Mouse (Mus musculus) intestine, embryonic 14.5 days (tissue): ENCODE results near the gene Fam72a. TPM values are rescaled to one million over a fixed set of nuclear protein-coding genes. Genes with fewer than 3 reads are reported as not detected.

Experiments
- ATAC-seq: fragments of 200-750 bp; cut with Nextera tagmentation; replicated peaks from 2 replicates; pipeline ENCODE4 v1.8.0; 2017; ENCODE audit warnings: low read depth, moderate number of reproducible peaks, moderate TSS enrichment, moderate library complexity; ENCODE audit not compliant: low FRiP score, low TSS enrichment
- DNase-seq: peaks from one replicate; pipeline ENCODE4 v3.0.0-alpha.2; 2018; ENCODE audit warnings: low spot score
- H3K27ac ChIP-seq: fragments of 300-500 bp; sonication (generic); 2 replicates; pipeline ENCODE4 v1.5.1; 2014; ENCODE audit warnings: low read depth, mild to moderate bottlenecking, control low read depth
- H3K27me3 ChIP-seq: fragments of 300-500 bp; sonication (generic); replicated peaks from 2 replicates; pipeline ENCODE4 v1.6.1; 2014; ENCODE audit warnings: low read length, control low read depth; ENCODE audit not compliant: control insufficient read depth, insufficient read depth
- H3K36me3 ChIP-seq: fragments of 300-500 bp; sonication (generic); 2 replicates; pipeline ENCODE4 v1.6.1; 2014; ENCODE audit warnings: low read length, control low read depth; ENCODE audit not compliant: control insufficient read depth, insufficient read depth
- H3K4me1 ChIP-seq: fragments of 300-500 bp; sonication (generic); replicated peaks from 2 replicates; pipeline ENCODE4 v1.6.1; 2014; ENCODE audit warnings: low read length, control low read depth, mixed read lengths; ENCODE audit not compliant: control insufficient read depth, insufficient read depth
- H3K4me2 ChIP-seq: fragments of 300-500 bp; sonication (generic); 2 replicates; pipeline ENCODE4 v1.6.1; 2014; ENCODE audit warnings: low read length
- H3K4me3 ChIP-seq: fragments of 300-500 bp; sonication (generic); 2 replicates; pipeline ENCODE4 v1.5.1; 2014; ENCODE audit warnings: low read depth, low read length, control low read depth, mixed read lengths
- H3K9ac ChIP-seq: fragments of 300-500 bp; sonication (generic); 2 replicates; pipeline ENCODE4 v1.6.1; 2014; ENCODE audit warnings: mild to moderate bottlenecking, low read length
- H3K9me3 ChIP-seq: fragments of 300-500 bp; sonication (generic); 2 replicates; pipeline ENCODE4 v1.6.1; 2016; ENCODE audit warnings: low read length, control low read depth; ENCODE audit not compliant: control insufficient read depth
- WGBS: fragments of 180-500 bp; shearing (Covaris S2); extraction: QIAGEN DNeasy Blood & Tissue Kit; methylation state at CpG from one replicate; pipeline ENCODE4 v1.1.7; 2014; 5-methylcytosine and 5-hydroxymethylcytosine counted together
- polyA plus RNA-seq: library from polyadenylated mRNA; unstranded; fragments of >200 nt; fragmentation: Nextera tagmentation; extraction: Ambion mirVana; gene quantifications from 2 replicates; pipeline ENCODE4 v1.2.1, GENCODE M21; 2014

Fam72a gene
- polyA plus RNA-seq, 1 experiment from 2014 or later: 3.0 TPM

- Histone ChIP-seq H3K27ac (no peak overlapping the region), H3K9me3 (no peaks in the 10 kb centered on the region), H3K9ac (no peak overlapping the region), H3K36me3 (no peaks in the 10 kb centered on the region; the same call in 1 of the 2 replicates), H3K27me3 (no peaks in the 10 kb centered on the region), H3K4me1 (no peaks in the 10 kb centered on the region), H3K4me3 (no peak overlapping the region), H3K4me2 (no peak overlapping the region)
- WGBS: 53% methylated on average over 3 of the region's 3 CpGs
- DNase-seq (no peak), ATAC-seq (no peak)
Measured at GRCm38 (mm10) chr1:131541431-131541830, 13.7 kb downstream of the Fam72a start.

- ATAC-seq (no peak), DNase-seq (no peak)
- Histone ChIP-seq H3K4me2 (no peak overlapping the region), H3K27ac (no peak overlapping the region), H3K4me1 (no peaks in the 10 kb centered on the region), H3K9me3 (no peaks in the 10 kb centered on the region), H3K27me3 (no peaks in the 10 kb centered on the region), H3K36me3 (no peaks in the 10 kb centered on the region; the same call in 1 of the 2 replicates), H3K9ac (no peak overlapping the region), H3K4me3 (no peak overlapping the region)
- WGBS: 72% methylated on average over 5 of the region's 5 CpGs
Measured at GRCm38 (mm10) chr1:131541903-131542302, 14.2 kb downstream of the Fam72a start.

- Histone ChIP-seq H3K9ac (no peak overlapping the region), H3K4me3 (no peak overlapping the region), H3K4me2 (no peak overlapping the region), H3K36me3 (no peaks in the 10 kb centered on the region; the same call in 1 of the 2 replicates), H3K9me3 (no peaks in the 10 kb centered on the region), H3K27ac (no peak overlapping the region), H3K4me1 (no peaks in the 10 kb centered on the region; the same call in 1 of the 2 replicates), H3K27me3 (no peaks in the 10 kb centered on the region)
- WGBS: 76% methylated on average over 7 of the region's 7 CpGs
- DNase-seq (no peak), ATAC-seq (no peak)
Measured at GRCm38 (mm10) chr1:131543886-131544565, 16.3 kb downstream of the Fam72a start.

- no peak for ATAC-seq
- WGBS: 73% methylated on average over 13 of the region's 13 CpGs
- no peaks in the 10 kb centered on the region for H3K9me3 ChIP-seq
Measured at GRCm38 (mm10) chr1:131546798-131547690, 19.3 kb downstream of the Fam72a start.

GRCm38 (mm10) chr1:131548494-131549365 lies 21.0 kb downstream of the Fam72a start:
- Histone ChIP-seq H3K27me3 (no peaks in the 10 kb centered on the region), H3K4me1 (no peaks in the 10 kb centered on the region; the same call in 1 of the 2 replicates), H3K36me3 (no peaks in the 10 kb centered on the region), H3K4me3 (no peak overlapping the region), H3K9me3 (no peaks in the 10 kb centered on the region), H3K4me2 (no peak overlapping the region), H3K9ac (no peak overlapping the region), H3K27ac (no peak overlapping the region)
- DNase-seq (no peak), ATAC-seq (no peak)
- WGBS: 36% methylated on average over 8 of the region's 8 CpGs

More at GRCm38 (mm10) chr1:131546798-131547690, 19.3 kb downstream of the Fam72a start:
- H3K9ac ChIP-seq: no peak overlapping the region
- no peaks in the 10 kb centered on the region for H3K27me3 ChIP-seq
- H3K36me3 ChIP-seq: no peaks in the 10 kb centered on the region
- H3K4me1 ChIP-seq: no peaks in the 10 kb centered on the region; the same call in 1 of the 2 replicates
- H3K27ac ChIP-seq: no peak overlapping the region
- no peak overlapping the region for H3K4me3 ChIP-seq
- DNase-seq: no peak
- no peak overlapping the region for H3K4me2 ChIP-seq

GRCm38 (mm10) chr1:131551956-131552355 lies 24.3 kb downstream of the Fam72a start:
- Histone ChIP-seq H3K4me1 (no peaks in the 10 kb centered on the region; the same call in 1 of the 2 replicates), H3K4me2 (no peak overlapping the region), H3K9me3 (no peaks in the 10 kb centered on the region), H3K27me3 (no peaks in the 10 kb centered on the region), H3K27ac (no peak overlapping the region), H3K36me3 (no peaks in the 10 kb centered on the region), H3K4me3 (no peak overlapping the region), H3K9ac (no peak overlapping the region)
- no peak for DNase-seq
- WGBS: 90% methylated on average over 2 of the region's 2 CpGs
- no peak for ATAC-seq

GRCm38 (mm10) chr1:131553428-131553827 lies 25.7 kb downstream of the Fam72a start:
- Histone ChIP-seq H3K27ac (no peak overlapping the region), H3K4me2 (no peak overlapping the region), H3K9ac (no peak overlapping the region), H3K9me3 (no peaks in the 10 kb centered on the region), H3K4me1 (no peaks in the 10 kb centered on the region; the same call in 1 of the 2 replicates), H3K4me3 (no peak overlapping the region), H3K27me3 (no peaks in the 10 kb centered on the region), H3K36me3 (no peaks in the 10 kb centered on the region)
- DNase-seq (no peak), ATAC-seq (no peak)
